Mouse (Mus musculus): Measurements from ENCODE around the gene Fat3. TPM values are rescaled to one million over a fixed set of nuclear protein-coding genes. Genes with fewer than 3 reads are reported as not detected.

The Fat3 gene
- polyA plus RNA-seq, 1 experiment from 2014 or later: 7.0 TPM

DNA sequence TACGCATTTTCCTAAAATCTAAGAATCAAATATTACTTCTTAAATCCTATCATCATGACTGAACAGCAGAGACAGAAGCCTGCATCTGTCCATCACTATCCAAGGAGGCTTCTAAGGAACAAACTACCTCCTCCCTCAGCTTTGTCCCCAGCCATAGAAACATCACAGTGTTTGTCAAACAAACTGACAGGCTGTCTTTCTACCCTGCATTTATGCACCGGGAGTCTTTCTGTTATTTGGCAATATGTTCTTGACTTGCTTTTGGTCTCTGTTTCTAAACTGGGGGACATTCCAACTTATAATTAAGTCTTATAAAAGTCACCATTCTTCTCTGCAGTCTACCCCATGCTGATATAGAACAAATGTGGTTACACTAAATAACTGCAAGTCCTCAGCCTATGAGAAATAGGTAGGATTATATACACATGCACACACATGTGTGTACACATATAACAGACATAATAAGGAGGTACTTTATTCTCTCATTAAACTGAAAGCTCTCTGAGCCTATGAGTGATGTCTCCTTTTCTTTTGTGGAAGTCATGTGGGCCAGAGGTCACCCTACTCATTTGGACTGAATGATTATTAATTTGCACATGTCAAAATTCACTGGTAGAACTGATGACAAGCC, 244.4 kb downstream of the Fat3 start:
- Histone ChIP-seq H3K27ac (replicated peaks) (no peak overlapping the region), H3K9me3 (replicated peaks) (no peaks in the 10 kb centered on the region), H3K36me3 (no peaks in the 10 kb centered on the region), H3K27me3 (ENCODE audit: low read depth, poor library complexity, severe bottlenecking) (no peaks in the 10 kb centered on the region), H3K4me1 (peaks cover 12% of the 10 kb centered on the region; the same call in 1 of the 2 replicates), H3K4me3 (no peak overlapping the region)
- WGBS: 82% methylated on average over 2 of the region's 2 CpGs
- no peak for DNase-seq (ENCODE audit: low spot score)

DNA sequence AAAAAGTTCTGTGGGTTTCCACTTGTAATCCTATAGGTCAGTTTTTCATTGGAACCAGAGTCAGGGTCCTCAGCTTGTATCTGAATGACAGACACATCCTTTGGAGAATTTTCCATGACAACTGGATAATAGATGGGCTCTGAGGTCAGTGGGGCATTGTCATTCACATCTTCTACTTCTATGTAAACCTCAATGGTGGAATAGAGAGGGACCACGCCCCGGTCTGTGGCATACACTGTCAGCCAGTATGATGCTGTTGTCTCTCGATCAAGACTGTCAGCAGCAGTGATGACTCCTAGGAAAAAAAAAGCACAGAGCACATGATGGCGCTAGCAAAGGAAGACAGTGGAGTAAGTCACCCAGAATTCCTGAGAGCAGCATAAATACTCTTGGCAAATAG, 254.3 kb downstream of the Fat3 start:
- WGBS: 82% methylated on average over 4 of the region's 4 CpGs
- DNase-seq (ENCODE audit: low spot score): no peak
- Histone ChIP-seq H3K4me3 (no peak overlapping the region), H3K4me1 (no peaks in the 10 kb centered on the region), H3K27ac (replicated peaks) (no peak overlapping the region), H3K9me3 (replicated peaks) (no peaks in the 10 kb centered on the region), H3K36me3 (no peaks in the 10 kb centered on the region), H3K27me3 (ENCODE audit: low read depth, poor library complexity, severe bottlenecking) (no peaks in the 10 kb centered on the region)

DNA sequence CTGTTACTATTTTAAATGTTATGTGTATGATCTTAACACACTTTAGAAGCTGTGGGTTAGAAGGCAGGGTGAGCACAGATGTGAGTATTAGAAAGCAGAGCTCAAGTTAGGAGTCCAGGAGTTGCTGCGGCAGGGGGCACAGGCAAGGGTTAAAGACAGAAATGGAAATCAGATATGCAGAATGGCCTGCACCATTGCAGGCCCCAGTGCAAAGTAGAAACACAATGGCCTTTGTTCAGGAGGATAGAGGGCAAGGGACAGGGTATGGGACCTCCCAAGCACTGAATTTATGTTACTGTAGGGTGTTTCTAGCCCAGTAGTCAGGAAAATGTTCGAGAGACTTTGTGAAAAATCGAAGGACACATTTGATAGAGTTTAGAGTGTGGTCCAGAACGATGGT, 269.5 kb downstream of the Fat3 start:
- H3K27ac ChIP-seq (replicated peaks): peak overlapping the region; percentile 80
- peak; percentile 43 for DNase-seq (ENCODE audit: low spot score)
- no peak overlapping the region; the same call in 1 of the 2 replicates for H3K4me3 ChIP-seq
- 47% methylated on average over 4 of the region's 4 CpGs for WGBS
- H3K9me3 ChIP-seq (replicated peaks): no peaks in the 10 kb centered on the region
- peaks cover 62% of the 10 kb centered on the region for H3K4me1 ChIP-seq
- no peaks in the 10 kb centered on the region for H3K27me3 ChIP-seq (ENCODE audit: low read depth, poor library complexity, severe bottlenecking)
- H3K36me3 ChIP-seq: no peaks in the 10 kb centered on the region

DNA sequence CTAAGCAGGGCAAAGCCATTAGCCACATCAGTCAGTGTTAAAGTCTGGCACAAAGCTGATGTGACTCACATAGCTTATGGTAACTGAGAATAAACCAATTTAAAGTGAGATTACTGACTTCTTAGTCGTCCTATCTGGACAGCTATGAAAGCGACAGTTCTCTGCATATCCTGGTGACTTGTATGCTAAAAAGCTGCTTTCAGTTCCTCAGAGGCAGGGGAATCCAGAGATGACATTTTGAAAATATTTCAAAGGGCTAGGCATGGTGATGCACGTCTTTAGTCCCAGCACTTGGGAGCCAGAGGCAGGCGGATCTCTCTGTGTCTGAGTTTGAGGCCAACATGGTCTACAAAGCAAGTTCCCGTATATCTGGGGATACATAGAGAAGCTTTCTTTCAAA, 272.2 kb downstream of the Fat3 start:
- no peaks in the 10 kb centered on the region for H3K9me3 ChIP-seq (replicated peaks)
- WGBS: 84% methylated on average over 5 of the region's 5 CpGs
- H3K4me3 ChIP-seq: no peak overlapping the region
- H3K36me3 ChIP-seq: no peaks in the 10 kb centered on the region
- 0 out of 2 replicates have a peak overlapping the region, but pooled peaks have one; percentile 4 for H3K27ac ChIP-seq (replicated peaks)
- DNase-seq (ENCODE audit: low spot score): no peak
- H3K4me1 ChIP-seq: peaks cover 70% of the 10 kb centered on the region
- H3K27me3 ChIP-seq (ENCODE audit: low read depth, poor library complexity, severe bottlenecking): no peaks in the 10 kb centered on the region

DNA sequence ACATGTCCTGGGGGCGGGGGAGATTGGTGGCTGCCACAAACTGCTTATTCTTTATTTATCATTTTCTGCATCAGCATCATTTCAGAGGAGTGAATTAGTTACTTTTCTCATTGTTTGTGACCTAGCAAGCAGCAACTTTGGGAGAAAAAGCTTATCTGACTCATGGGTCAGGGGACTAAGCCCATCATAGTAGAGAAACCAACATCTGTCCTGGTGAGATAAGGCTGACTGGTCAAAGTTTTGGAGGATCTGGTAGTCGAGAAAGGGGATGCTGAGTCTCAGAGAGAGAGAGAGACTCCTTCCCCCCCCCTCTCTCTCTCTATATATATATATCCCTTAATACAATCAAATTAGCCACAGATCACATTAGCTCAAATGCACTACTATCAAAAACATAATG, 273.7 kb downstream of the Fat3 start:
- no peak for DNase-seq (ENCODE audit: low spot score)
- Histone ChIP-seq H3K4me3 (no peak overlapping the region), H3K4me1 (peaks cover 67% of the 10 kb centered on the region), H3K27me3 (ENCODE audit: low read depth, poor library complexity, severe bottlenecking) (no peaks in the 10 kb centered on the region), H3K9me3 (replicated peaks) (no peaks in the 10 kb centered on the region), H3K27ac (replicated peaks) (no peak overlapping the region), H3K36me3 (no peaks in the 10 kb centered on the region)
- WGBS: 66% methylated on average over 2 of the region's 2 CpGs

DNA sequence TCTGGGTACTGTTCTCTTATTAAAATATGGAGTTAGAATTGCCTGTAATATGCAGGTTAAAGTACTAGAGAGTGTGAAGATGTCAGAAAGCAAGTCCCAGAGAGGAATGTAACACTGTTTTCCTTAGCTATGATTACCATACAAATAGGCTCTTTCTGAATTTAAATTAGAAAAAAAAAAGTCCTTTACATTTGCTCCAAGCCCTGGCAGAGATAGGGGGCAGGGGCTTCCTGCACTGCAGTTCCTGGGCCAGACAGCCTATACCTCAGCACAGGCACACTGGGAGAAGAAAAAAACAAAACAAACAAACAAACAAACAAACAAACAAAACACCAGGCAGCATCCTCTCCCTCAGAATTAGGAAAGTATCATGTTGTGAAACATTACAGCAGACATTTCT, 274.5 kb downstream of the Fat3 start:
- peak overlapping the region; percentile 33; the same call in 1 of the 2 replicates for H3K27ac ChIP-seq (replicated peaks)
- no peak overlapping the region for H3K4me3 ChIP-seq
- DNase-seq (ENCODE audit: low spot score): no peak
- H3K9me3 ChIP-seq (replicated peaks): no peaks in the 10 kb centered on the region
- no peaks in the 10 kb centered on the region for H3K27me3 ChIP-seq (ENCODE audit: low read depth, poor library complexity, severe bottlenecking)
- peaks cover 66% of the 10 kb centered on the region for H3K4me1 ChIP-seq
- H3K36me3 ChIP-seq: no peaks in the 10 kb centered on the region

DNA sequence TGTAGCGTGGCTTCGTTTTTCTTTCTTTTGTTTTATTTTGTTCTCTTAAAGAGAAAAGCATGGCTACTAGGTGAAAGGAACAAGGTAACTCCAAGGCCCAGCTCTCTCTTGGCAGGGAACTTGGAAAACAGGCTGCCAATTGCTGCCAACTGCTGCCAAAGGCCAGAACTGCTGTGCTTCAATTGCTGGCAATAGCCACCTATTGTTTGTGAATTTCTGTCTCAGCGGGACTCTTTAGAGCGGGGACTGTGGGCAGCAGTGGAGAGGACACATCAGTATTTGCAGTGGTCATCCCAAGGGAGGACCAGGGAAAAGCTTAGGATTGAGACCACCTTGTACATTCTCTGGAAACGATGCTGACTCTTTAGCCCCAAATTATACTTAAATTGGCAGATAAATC, 279.2 kb downstream of the Fat3 start:
- no peak for DNase-seq (ENCODE audit: low spot score)
- Histone ChIP-seq H3K36me3 (no peaks in the 10 kb centered on the region), H3K9me3 (replicated peaks) (no peaks in the 10 kb centered on the region), H3K4me3 (no peak overlapping the region), H3K27ac (replicated peaks) (no peak overlapping the region), H3K27me3 (ENCODE audit: low read depth, poor library complexity, severe bottlenecking) (no peaks in the 10 kb centered on the region), H3K4me1 (peaks cover 21% of the 10 kb centered on the region)
- WGBS: 53% methylated on average over 5 of the region's 5 CpGs

DNA sequence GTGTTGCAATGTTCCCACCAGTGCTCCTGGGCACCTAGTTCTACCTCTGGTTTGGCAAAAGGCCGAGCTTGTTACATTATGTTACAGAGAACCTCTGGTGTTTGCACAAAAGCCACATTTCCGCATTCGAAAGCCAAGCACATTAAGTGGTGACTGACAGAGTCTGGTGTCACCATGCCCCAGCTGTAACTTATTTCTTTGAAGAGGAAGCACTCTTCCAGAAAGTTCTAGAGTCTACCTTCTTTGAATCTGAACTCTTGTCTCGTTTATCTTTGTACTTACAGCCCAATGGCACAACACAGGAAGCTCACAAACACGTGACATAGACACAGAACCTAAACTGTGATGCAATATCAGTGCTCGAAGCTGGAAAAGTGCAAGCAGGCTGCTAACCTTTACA, 284.9 kb downstream of the Fat3 start:
- WGBS: 66% methylated on average over 6 of the region's 6 CpGs
- Histone ChIP-seq H3K36me3 (no peaks in the 10 kb centered on the region), H3K27ac (replicated peaks) (peak overlapping the region; percentile 13; the same call in 1 of the 2 replicates), H3K27me3 (ENCODE audit: low read depth, poor library complexity, severe bottlenecking) (no peaks in the 10 kb centered on the region), H3K9me3 (replicated peaks) (no peaks in the 10 kb centered on the region), H3K4me1 (peaks cover 34% of the 10 kb centered on the region), H3K4me3 (no peak overlapping the region)
- DNase-seq (ENCODE audit: low spot score): no peak

DNA sequence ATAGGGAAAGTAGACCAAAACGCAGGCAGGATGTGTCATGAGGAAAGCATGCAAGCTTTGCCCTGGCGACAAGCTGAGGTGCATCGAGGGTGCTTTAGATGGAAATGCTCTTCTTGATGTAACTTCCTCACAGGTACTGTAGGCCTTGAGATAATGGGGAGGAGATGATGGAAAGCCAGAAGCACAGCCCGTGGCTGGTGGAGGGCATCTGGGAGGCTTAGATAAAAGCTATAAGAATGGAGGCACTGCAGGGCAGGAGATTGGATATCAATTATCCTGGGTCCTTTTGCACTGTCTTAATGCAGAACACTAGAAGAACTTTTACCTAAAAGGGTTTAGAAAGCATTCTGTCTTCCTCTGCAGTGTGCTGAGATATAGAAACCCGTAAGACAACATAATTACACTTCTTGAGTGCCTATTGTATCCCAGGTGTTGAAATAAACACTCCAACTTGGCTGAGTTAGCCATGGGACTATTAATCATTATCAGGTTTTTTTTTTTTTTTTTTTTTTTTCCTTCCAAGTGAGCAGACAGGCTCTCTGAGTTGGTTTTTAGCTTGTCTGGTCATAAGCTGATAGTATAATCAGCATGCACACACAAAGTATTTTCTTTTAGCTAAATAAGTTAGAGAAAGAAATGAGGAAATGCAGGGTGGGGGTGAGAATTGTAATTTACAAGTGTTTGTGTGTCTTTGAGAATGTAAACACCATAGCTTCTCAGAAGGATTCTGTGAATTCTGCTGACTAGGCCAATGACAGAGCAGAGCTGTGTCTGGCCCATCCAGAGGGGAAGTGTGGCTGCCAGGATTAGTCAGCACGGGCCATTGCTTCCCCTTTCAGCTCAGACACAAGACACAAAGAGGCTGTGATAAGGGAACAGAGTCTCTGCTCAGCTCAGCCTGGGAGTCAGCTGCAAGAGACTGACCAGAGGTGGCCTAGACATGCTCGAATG, 286.1 kb downstream of the Fat3 start:
- peak; percentile 68 for DNase-seq (ENCODE audit: low spot score)
- H3K36me3 ChIP-seq: no peaks in the 10 kb centered on the region
- H3K4me3 ChIP-seq: no peak overlapping the region
- peaks cover 34% of the 10 kb centered on the region for H3K4me1 ChIP-seq
- no peaks in the 10 kb centered on the region for H3K9me3 ChIP-seq (replicated peaks)
- peak overlapping the region; percentile 13 for H3K27ac ChIP-seq (replicated peaks)
- 55% methylated on average over 7 of the region's 7 CpGs for WGBS
- H3K27me3 ChIP-seq (ENCODE audit: low read depth, poor library complexity, severe bottlenecking): no peaks in the 10 kb centered on the region

DNA sequence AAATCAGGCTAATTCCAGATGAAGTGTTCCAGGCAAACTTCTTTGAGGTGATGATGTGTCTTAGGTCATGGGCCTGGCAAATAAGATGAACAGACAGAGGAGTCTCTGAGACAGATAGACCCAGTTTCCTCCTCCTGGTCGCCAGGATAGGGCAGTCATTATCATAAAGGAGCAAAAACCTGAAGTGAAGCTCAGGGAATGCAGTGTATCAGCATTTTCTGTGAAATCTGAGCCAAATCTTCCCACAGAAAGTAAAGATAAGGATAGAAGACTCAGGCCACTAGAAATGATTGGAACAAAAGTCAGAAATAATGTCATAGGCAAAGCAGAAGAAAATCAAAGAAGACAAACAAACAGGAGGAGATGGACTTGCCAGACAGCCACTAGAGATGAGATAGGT, 287.8 kb downstream of the Fat3 start:
- Histone ChIP-seq H3K4me1 (peaks cover 34% of the 10 kb centered on the region), H3K27me3 (ENCODE audit: low read depth, poor library complexity, severe bottlenecking) (no peaks in the 10 kb centered on the region), H3K36me3 (no peaks in the 10 kb centered on the region), H3K27ac (replicated peaks) (no peak overlapping the region), H3K4me3 (no peak overlapping the region), H3K9me3 (replicated peaks) (no peaks in the 10 kb centered on the region)
- WGBS: 78% methylated on average over 1 of the region's 1 CpGs
- DNase-seq (ENCODE audit: low spot score): no peak

DNA sequence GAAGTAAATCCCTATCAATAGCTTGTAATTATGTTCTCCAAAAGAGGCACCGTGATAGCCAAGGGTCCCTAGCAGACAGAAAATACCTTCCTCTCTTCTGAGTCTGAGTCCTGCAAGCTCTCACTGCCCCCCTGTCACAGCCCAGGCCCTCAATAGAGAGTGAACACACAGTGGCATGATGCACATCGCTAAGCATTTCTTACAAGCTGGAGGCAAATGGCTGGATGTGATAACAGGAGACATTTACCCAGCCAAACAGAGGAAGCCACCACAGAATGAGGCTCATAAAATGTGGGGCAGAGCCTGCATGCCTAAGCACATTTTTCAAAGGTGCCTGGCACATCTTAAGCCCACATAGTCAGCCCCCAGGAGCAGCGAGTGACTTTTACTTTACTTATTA, 288.5 kb downstream of the Fat3 start:
- no peaks in the 10 kb centered on the region for H3K36me3 ChIP-seq
- peaks cover 34% of the 10 kb centered on the region for H3K4me1 ChIP-seq
- H3K4me3 ChIP-seq: no peak overlapping the region
- 0 out of 2 replicates have a peak overlapping the region, but pooled peaks have one; percentile 2 for H3K27ac ChIP-seq (replicated peaks)
- H3K9me3 ChIP-seq (replicated peaks): no peaks in the 10 kb centered on the region
- H3K27me3 ChIP-seq (ENCODE audit: low read depth, poor library complexity, severe bottlenecking): no peaks in the 10 kb centered on the region
- no peak for DNase-seq (ENCODE audit: low spot score)
- WGBS: 60% methylated on average over 3 of the region's 3 CpGs

DNA sequence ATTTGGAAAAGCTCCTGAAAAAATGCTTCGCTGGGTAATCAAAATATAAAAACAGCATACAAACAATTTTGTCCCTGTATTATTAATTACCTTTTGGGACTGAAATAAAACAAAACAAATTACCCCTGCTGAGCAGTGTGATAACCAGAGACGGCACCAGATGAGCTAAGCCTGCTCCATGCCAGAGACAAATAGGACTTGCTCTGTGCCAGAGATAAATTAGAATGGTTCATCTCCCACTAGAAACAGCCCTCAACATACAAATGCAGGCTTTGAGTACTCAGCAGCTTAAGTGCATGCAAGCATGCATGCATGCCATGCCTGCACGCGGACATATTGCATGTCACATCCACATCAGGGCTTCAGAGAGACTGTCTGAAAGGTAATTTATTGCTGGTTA, 288.9 kb downstream of the Fat3 start:
- no peak overlapping the region for H3K4me3 ChIP-seq
- no peak overlapping the region for H3K27ac ChIP-seq (replicated peaks)
- no peak for DNase-seq (ENCODE audit: low spot score)
- peaks cover 34% of the 10 kb centered on the region for H3K4me1 ChIP-seq
- H3K27me3 ChIP-seq (ENCODE audit: low read depth, poor library complexity, severe bottlenecking): no peaks in the 10 kb centered on the region
- H3K9me3 ChIP-seq (replicated peaks): no peaks in the 10 kb centered on the region
- WGBS: 88% methylated on average over 4 of the region's 4 CpGs
- H3K36me3 ChIP-seq: no peaks in the 10 kb centered on the region

DNA sequence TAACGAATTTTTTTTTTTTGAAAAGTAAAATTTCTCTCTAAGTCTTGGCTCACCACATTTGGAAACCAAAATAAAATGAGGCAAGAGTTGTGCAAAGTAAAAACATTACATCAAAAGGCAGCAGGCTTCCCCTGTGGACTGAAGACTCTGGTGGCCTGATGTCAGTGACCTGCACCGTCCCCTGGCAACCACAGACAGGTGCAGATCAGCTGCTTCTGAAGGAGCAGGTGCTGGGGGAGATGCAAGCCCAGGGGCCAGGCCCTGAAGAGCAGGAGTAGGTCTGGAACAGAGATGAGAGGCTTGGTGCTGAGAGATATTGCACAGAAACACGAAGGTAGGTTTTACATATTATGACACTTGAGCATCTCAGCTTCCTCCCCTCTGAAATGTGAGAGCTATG, 289.6 kb downstream of the Fat3 start:
- Histone ChIP-seq H3K4me1 (peaks cover 33% of the 10 kb centered on the region), H3K36me3 (no peaks in the 10 kb centered on the region), H3K4me3 (no peak overlapping the region), H3K27me3 (ENCODE audit: low read depth, poor library complexity, severe bottlenecking) (no peaks in the 10 kb centered on the region), H3K9me3 (replicated peaks) (no peaks in the 10 kb centered on the region), H3K27ac (replicated peaks) (no peak overlapping the region)
- DNase-seq (ENCODE audit: low spot score): no peak
- WGBS: 74% methylated on average over 3 of the region's 3 CpGs
